Mouse (Mus musculus) cerebellum, adult 2 months (tissue): ENCODE measurements around the gene Pik3r2.

Experiments
- CTCF ChIP-seq: fragments of 200-500 bp; IDR thresholded peaks from 2 replicates; pipeline ENCODE4 v1.5.1; 2011; ENCODE audit warnings: low read depth, mild to moderate bottlenecking, control low read depth, low read length, moderate library complexity, borderline replicate concordance; ENCODE audit not compliant: insufficient read depth
- POLR2A ChIP-seq: fragments of 200-500 bp; IDR thresholded peaks from 2 replicates; pipeline ENCODE4 v1.6.1; 2011; ENCODE audit warnings: low read length, control low read depth, borderline replicate concordance; ENCODE audit not compliant: insufficient read depth

GRCm38 (mm10) chr8:70720739-70721138 lies 55.8 kb downstream of the Pik3r2 start:
- peak; percentile 97 for TF ChIP-seq CTCF
- no peak for TF ChIP-seq POLR2A
